Mouse (Mus musculus) forelimb bud, embryonic 11.5 days (tissue): ENCODE measurements around the gene Six3.
A peak's percentile ranks its signal among the peaks of the same experiment; 100 is the strongest.

Experiments
- DNase-seq: peaks from one replicate; pipeline ENCODE4 v3.0.0-alpha.2; 2012; ENCODE audit warnings: low read depth, low spot score

Gene Six3

GRCm38 (mm10) chr17:85624981-85625940 is 11.9 kb downstream of the Six3 start:
- no peak for DNase-seq

DNA sequence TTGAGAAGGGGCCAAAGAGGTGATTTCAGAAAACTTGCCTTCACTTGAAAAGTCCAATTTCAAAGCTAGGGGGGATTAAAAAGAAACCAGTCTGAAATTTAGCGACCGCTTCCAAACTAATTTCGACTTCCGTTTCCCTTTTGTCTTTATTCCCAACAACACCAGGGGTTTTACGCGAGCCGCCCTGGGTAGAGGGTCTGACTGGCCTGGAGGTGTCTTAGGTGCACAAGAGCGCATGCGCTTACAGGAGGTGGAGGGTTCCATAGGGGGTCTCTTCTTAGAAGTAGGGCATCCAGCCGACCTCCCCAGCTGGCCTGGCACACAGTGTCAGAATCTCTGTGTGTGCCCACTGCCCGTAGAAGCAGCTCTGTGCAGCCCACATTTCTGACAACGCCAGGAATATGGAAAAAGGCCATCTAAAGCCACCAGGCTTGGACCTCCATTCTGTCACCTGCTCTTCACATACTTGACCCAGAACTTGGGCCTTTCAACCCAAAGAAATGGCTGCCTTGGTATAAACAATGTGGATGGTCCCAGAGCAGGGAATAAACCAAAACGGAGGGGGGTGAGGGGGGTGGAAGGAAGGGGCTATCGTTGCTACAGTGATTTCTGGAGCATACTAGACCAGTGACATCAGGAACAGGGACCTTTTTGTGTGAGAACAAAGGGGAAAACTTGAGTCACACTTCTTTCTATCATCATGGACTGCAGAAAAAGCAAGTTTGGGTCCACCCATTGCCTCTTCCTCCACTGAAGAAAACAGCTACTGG is 12.9 kb downstream of the Six3 start:
- no peak for DNase-seq

GRCm38 (mm10) chr17:85627751-85628150 is 14.3 kb downstream of the Six3 start:
- DNase-seq, result no peak

GRCm38 (mm10) chr17:85628811-85629210 is 15.4 kb downstream of the Six3 start:
- DNase-seq, result no peak

DNA sequence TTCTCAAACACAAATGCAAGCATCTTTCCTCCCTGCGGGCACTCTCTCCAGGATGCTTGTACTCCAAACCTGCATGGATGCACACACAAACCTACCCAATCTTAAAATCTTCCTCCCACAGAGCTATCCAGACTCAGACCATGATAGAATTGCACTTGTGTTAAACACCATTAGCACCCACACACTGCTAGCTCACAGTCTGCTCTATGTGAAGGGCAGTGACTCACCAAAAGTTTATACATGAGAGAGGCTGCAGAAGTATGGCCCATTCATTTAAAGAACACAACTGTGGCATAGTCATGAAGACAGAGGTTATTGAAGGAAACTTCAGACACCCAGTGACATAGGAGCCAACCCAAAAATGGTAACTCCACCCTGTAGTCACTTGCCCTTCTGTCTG is 16.0 kb downstream of the Six3 start:
- DNase-seq, result no peak

DNA sequence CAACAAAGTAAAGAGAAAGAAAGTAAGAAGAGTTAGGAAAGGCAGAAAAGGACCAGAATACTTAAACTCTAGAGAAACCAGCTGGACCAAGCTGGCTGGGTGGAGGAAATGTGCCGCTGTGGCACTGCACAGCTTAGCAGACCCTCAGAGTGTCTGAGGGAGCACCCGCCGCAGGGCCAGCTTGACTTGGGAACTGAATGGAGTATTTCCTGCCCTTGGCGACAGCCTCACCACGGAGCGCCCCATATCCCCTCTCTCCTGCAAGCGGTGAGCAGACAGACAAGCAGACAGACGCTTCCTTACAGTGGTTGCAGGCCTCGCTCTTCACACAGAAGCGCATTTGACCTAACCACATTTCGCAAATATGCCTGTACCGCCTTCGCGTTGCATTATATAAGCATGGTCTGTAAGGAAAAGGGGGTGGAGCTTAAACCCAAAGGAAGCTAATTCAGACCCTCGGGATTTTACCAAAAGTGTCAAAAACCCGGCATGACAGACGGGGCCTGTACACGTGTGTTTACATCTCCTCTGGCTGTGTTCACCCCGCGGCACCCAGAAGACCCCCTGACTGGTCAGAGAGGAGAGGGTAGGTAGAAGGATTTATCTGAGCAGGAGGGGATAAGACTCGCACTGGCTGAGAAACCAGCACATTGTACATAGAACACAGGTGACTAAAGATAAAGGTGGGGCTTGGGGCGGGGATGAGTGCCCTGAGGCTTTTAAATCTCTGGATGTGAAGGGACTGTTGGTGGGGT is 17.1 kb downstream of the Six3 start:
- no peak for DNase-seq

DNA sequence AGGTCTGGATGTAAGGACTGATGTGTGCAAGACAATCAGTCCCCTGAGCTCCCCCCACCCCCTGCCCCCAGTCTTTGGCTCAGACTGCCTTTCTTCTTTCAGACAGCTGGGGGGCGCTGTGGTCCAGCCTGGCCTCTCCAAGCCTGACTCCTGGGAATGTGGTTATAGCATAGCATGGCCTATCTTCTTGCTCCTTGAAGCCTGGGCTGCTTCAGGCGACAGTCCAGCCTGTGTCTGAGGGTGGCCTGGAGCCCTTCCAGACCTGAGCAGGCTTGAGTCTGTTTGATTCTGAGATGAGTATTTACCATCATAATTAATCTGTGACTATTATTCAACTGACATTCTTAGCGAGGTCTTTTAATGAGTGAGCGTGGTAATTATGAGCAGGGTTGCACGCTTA is 17.7 kb downstream of the Six3 start:
- no peak for DNase-seq

- DNase-seq, result peak; percentile 78
Observed at GRCm38 (mm10) chr17:85633619-85634018, 20.2 kb downstream of the Six3 start.

DNA sequence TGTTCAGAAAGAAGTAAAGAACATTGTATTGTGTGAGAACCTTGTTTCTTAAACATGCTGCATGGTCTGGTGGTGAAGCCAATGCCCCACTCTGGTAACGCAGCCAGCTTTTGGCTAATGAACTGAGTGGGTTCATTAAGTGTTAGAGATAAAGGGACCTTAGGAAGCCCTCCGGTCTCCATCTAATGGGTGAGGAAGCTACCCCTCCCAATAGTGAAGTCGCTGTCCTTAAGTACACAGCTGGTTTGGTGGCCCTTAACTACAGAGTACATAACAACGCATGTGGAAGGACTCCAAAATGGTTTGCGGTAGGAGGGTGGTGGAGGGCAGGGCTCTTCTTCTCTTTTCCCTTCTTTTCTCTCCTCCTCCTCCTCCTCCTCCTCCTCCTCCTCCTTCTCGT is 24.5 kb downstream of the Six3 start:
- DNase-seq, result no peak

DNA sequence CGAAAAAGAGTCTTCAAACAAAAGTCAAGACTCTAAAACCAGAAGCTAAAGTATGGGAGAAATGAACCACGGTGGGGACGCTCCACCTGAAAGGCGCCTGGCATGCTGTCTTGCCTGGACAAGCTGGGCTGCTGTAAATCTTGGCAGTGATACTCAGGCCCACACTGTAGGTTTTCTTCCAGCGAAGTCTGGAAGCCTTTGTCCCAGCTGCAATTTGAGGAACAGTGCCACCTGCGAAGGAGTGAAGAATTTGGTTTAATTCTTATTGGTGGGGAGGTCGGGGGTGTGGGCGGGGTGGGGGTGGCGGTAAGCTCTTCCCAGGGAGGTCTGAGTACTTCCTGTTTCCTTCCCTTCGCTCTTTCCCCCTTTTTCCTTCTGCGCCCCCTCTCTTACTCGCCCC is 31.9 kb downstream of the Six3 start:
- no peak for DNase-seq

- no peak for DNase-seq
Observed at GRCm38 (mm10) chr17:85645718-85646665, 32.6 kb downstream of the Six3 start.

- DNase-seq, result no peak
Observed at GRCm38 (mm10) chr17:85660016-85660415, 46.6 kb downstream of the Six3 start.

GRCm38 (mm10) chr17:85661521-85661920 is 48.1 kb downstream of the Six3 start:
- DNase-seq, result no peak

DNA sequence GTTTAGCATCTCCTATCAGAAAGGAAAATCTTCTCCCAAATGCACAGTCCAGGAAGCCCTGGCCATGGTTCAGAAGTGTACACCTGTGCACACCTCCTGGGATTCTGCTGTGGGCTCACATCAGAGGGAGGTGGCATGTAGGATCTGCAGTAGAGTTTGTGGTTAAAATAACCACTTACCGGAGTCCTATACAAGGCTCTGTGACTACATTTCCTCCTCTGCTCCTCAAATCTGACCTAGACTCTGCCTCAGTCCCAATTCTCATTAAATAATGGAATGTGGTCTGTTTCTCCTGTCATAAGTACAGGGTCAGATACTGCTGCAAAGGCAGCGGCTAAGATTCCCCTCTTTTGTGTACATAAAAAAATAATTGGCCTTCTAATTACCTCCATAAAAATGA is 50.8 kb downstream of the Six3 start:
- no peak for DNase-seq

DNA sequence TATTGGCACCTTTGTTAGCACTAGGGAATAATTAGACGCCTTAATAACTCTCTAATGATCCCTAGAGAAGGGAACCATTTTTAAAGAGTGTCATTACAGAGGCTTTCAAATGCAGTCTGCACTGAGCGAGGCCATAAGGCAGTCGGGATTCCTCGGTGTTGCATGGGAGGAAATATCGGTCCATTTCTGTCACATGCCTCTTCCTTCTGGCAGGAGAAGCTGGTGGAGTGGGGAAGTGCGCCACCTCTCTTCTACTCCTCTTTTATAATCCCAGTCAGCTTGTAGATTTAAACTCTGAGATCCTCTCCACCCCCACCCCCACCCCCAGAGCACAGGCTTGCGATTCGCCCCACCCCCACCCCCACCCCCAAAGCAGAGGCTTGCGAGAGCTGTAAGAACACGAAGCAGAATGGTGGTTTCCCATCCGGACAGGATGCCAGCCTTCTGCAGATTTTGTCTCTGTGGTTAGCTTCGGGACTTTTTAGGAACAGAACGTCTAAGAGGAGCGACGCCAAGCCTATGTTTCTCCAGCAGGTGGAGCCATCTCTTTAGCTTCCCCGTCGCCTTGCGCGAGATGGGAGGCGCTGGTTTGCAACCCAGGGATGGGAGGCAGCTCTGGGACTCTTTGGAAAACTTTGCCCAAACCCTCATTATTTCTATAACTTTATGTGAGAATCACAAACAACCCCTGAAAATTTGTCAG is 51.4 kb downstream of the Six3 start:
- peak; percentile 84 for DNase-seq
